Mouse (Mus musculus) midbrain, embryonic 10.5 days (tissue): ENCODE data around the gene Cc2d2b. TPM values are rescaled to one million over a fixed set of nuclear protein-coding genes. Genes with fewer than 3 reads are reported as not detected.

Experiments
- DNase-seq: peaks from one replicate; pipeline ENCODE4 v3.0.0-alpha.2; 2017; ENCODE audit warnings: low spot score
- H3K27ac ChIP-seq: fragments of 300-500 bp; sonication (generic); replicated peaks from 2 replicates; pipeline ENCODE4 v1.5.1; 2016; ENCODE audit warnings: mild to moderate bottlenecking
- H3K27me3 ChIP-seq: fragments of 300-500 bp; sonication (generic); 2 replicates; pipeline ENCODE4 v1.6.1; 2016; ENCODE audit warnings: low read depth, mild to moderate bottlenecking; ENCODE audit not compliant: poor library complexity, severe bottlenecking
- H3K36me3 ChIP-seq: fragments of 300-500 bp; sonication (generic); 2 replicates; pipeline ENCODE4 v1.6.1; 2016; ENCODE audit warnings: mild to moderate bottlenecking, moderate library complexity
- H3K4me1 ChIP-seq: fragments of 300-500 bp; sonication (generic); 2 replicates; pipeline ENCODE4 v1.6.1; 2016
- H3K4me3 ChIP-seq: fragments of 300-500 bp; sonication (generic); 2 replicates; pipeline ENCODE4 v1.5.1; 2016; ENCODE audit warnings: mild to moderate bottlenecking, moderate library complexity
- H3K9me3 ChIP-seq: fragments of 300-500 bp; sonication (generic); replicated peaks from 2 replicates; pipeline ENCODE4 v1.6.1; 2016; ENCODE audit warnings: mild to moderate bottlenecking
- WGBS: fragments of 180-500 bp; shearing (Covaris S2); methylation state at CpG from one replicate; pipeline ENCODE4 v1.1.7; 2016; 5-methylcytosine and 5-hydroxymethylcytosine counted together
- polyA plus RNA-seq: library from polyadenylated mRNA; unstranded; fragments of >200 nt; fragmentation: Nextera tagmentation; extraction: Ambion mirVana; gene quantifications from 2 replicates; pipeline ENCODE4 v1.2.1, GENCODE M21; 2016

The Cc2d2b gene
- polyA plus RNA-seq, 1 experiment from 2014 or later: 0.06 TPM

GRCm38 (mm10) chr19:40868284-40868683, 119.7 kb downstream of the Cc2d2b start:
- peaks cover 6% of the 10 kb centered on the region for H3K4me1 ChIP-seq
- no peaks in the 10 kb centered on the region for H3K9me3 ChIP-seq
- DNase-seq: no peak
- no peak overlapping the region for H3K4me3 ChIP-seq
- peaks cover 66% of the 10 kb centered on the region for H3K27me3 ChIP-seq
- H3K27ac ChIP-seq: no peak overlapping the region
- no peaks in the 10 kb centered on the region for H3K36me3 ChIP-seq
- WGBS: 45% methylated on average over 5 of the region's 5 CpGs

GRCm38 (mm10) chr19:40869425-40870105, 121.0 kb downstream of the Cc2d2b start:
- Histone ChIP-seq H3K4me1 (peaks cover 10% of the 10 kb centered on the region), H3K27ac (no peak overlapping the region), H3K9me3 (no peaks in the 10 kb centered on the region), H3K27me3 (peaks cover 68% of the 10 kb centered on the region), H3K4me3 (no peak overlapping the region), H3K36me3 (no peaks in the 10 kb centered on the region)
- no peak for DNase-seq
- WGBS: 89% methylated on average over 3 of the region's 3 CpGs

- peak; percentile 95 for DNase-seq
- 2% methylated on average over 51 of the region's 51 CpGs for WGBS
- no peaks in the 10 kb centered on the region for H3K36me3 ChIP-seq
- peak overlapping the region; percentile 69 for H3K4me3 ChIP-seq
- peak overlapping the region; percentile 91 for H3K27ac ChIP-seq
- H3K9me3 ChIP-seq: no peaks in the 10 kb centered on the region
- H3K27me3 ChIP-seq: peaks cover 81% of the 10 kb centered on the region
- H3K4me1 ChIP-seq: peaks cover 10% of the 10 kb centered on the region
Observed at GRCm38 (mm10) chr19:40872955-40873665, 124.6 kb downstream of the Cc2d2b start.

Other genes with a start within 250 kb of the Cc2d2b start
- gene Sorbs1, start 235.0 kb upstream of the Cc2d2b start, polyA plus RNA-seq: 47.9 and 62.2 TPM in 2 replicates
- gene Aldh18a1, start 160.3 kb upstream of the Cc2d2b start, polyA plus RNA-seq: 98.0 and 105 TPM in 2 replicates
- 11.9 and 12.4 TPM in 2 replicates for gene Tctn3, start 136.5 kb upstream of the Cc2d2b start, polyA plus RNA-seq
- 4.0 and 6.2 TPM in 2 replicates for gene Entpd1, start 136.4 kb upstream of the Cc2d2b start, polyA plus RNA-seq
- gene Ccnj, start 82.5 kb downstream of the Cc2d2b start, polyA plus RNA-seq: 38.6 and 39.9 TPM in 2 replicates
- gene Zfp518a, start 146.0 kb downstream of the Cc2d2b start, polyA plus RNA-seq: 12.0 and 12.3 TPM in 2 replicates
- 0.14 and 0.43 TPM in 2 replicates for gene Blnk, start 245.8 kb downstream of the Cc2d2b start, polyA plus RNA-seq